In the genomic region with DNA sequence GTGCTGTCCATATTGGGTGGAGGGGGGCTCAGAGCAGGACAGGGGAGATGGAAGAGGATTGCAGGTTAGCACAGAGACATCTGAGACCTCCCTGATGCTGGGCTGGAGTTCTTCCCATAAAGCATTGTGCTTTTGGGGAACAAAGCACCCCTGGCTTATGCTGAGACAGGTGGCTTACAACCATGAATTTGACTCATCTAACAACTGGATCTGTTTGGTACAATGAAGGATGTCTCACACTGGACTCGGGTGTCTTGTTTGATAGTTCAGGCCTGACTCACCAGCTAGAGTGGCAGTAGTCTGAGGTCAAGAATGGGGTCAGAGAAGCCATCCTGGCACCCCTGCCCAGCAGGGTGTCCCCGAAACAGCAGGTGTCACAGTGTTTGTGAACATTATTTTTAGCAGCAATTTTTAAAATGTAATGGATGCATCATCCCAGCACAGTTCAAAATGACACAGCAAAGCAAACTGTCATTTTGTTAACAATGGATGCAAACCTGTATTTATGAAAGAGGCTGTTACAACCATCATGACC, we compare ENCODE assay signal across 19 mouse cellular contexts.
"Had no signal": no experiment of that assay in that cellular context is flagged by ENCODE, and none has a peak within 500 bp of the region (broad histone marks: within the 10 kb centered on the region; RNA-seq: fewer than 3 reads in every experiment).

No protein-coding gene starts in this region.

- H3K9ac ChIP-seq: liver, embryonic 14.5 days; lung, embryonic 14.5 days; midbrain, embryonic 12.5 days; neural tube, embryonic 13.5 days; neural tube, embryonic 15.5 days had no signal

- H3K4me1 ChIP-seq: megakaryocyte, embryonic 14.5 days had no signal

- H3K4me3 ChIP-seq: megakaryocyte, embryonic 14.5 days; midbrain, embryonic 12.5 days; neural tube, embryonic 13.5 days; neural tube, embryonic 15.5 days had no signal

- H3K4me2 ChIP-seq: lung, embryonic 14.5 days; midbrain, embryonic 12.5 days; neural tube, embryonic 13.5 days; neural tube, embryonic 15.5 days had no signal

- H3K9me3 ChIP-seq: megakaryocyte, embryonic 14.5 days; midbrain, embryonic 12.5 days; neural tube, embryonic 13.5 days; neural tube, embryonic 15.5 days had no signal

- H3K27me3 ChIP-seq: midbrain, embryonic 12.5 days; neural tube, embryonic 13.5 days; neural tube, embryonic 15.5 days had no signal

- DNase-seq: lung, adult 18-20 months; lung, embryonic 14.5 days; lung, postnatal 10 days; lung, postnatal 36 days; midbrain, embryonic 14.5 days; retina, postnatal 1 day; right cerebral cortex, adult 18-20 months; right cerebral cortex, postnatal 25 days; right cerebral cortex, postnatal 4 days; spleen, adult 18-20 months; thymus, adult 2 months; thymus, postnatal 25 days; thymus, postnatal 4 days had no signal

- H3K27ac ChIP-seq: liver, embryonic 14.5 days; macrophage; midbrain, embryonic 12.5 days; neural tube, embryonic 13.5 days; neural tube, embryonic 15.5 days had no signal
